Mouse (Mus musculus) cerebellum, adult 2 months (tissue): ENCODE measurements at regions not wholly inside any gene's neighbourhood (a gene's known extent, or its start where the extent isn't known, plus 50 kb on each side); places are given as distances from the start of the nearest gene placed in this dataset.

Experiments
- CTCF ChIP-seq: fragments of 200-500 bp; IDR thresholded peaks from 2 replicates; pipeline ENCODE4 v1.5.1; 2011; ENCODE audit warnings: low read depth, mild to moderate bottlenecking, control low read depth, low read length, moderate library complexity, borderline replicate concordance; ENCODE audit not compliant: insufficient read depth
- POLR2A ChIP-seq: fragments of 200-500 bp; IDR thresholded peaks from 2 replicates; pipeline ENCODE4 v1.6.1; 2011; ENCODE audit warnings: low read length, control low read depth, borderline replicate concordance; ENCODE audit not compliant: insufficient read depth

DNA sequence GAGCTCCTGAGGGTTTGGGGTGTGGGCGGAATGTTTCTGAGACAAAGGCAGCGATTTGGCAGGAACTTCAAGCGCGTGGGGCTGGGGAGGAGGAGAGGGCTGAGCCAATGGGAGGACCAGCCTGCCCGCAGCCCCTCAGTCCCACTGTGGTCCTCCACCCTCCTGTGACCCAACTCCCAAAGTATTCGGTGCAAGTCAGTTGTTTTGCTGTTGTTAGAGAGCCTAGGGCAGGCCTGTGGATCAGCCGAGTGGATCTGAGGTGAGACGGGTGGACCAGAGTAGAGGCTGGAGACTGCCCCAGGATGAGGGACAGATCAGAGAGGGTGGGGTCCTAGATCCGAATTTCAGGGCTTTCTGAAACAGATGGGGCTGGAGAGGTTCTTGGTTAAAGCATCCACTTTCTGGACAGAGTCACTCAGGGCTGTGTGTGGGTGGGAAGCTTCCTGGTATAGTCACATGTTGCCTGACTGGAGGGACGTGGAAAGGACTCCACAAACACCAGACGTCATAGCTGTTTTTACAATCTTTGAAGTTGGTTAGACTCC is 60.5 kb upstream of the Rap1b start:
- no peak for TF ChIP-seq CTCF
- TF ChIP-seq POLR2A = no peak
